Mouse (Mus musculus) mouse trophoblast stem cell (cell line): ENCODE measurements at regions not wholly inside any gene's neighbourhood (a gene's known extent, or its start where the extent isn't known, plus 50 kb on each side); places are given as distances from the start of the nearest gene placed in this dataset.

Experiments used
- in situ Hi-C, 2 experiments: fragments of 300-500 bp; cut with MseI, MboI; formaldehyde crosslinking; loops; 2 replicates in 1 of 2; 3 replicates in 1 of 2; pipeline ENCODE4 v1.15.1; 2025

DNA sequence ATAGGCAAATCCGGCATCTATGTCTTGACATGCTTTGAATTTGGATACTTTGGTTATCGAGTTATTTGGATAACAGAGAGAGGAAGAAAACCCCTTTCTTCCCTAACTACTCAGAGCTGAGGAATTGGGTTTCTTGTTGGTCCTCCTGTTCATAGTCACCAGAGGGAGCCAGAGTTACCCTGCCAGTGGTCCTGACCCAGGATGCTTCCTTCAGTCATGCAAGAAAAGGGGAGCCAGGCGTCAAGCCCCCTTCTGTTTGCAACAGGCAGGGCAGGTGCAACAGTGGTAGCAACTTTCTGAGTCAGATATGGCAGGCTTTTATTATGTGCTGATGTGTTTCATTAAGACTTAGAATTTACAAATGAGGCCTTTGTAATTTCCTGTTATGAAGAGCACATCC lies 101.4 kb upstream of the B430305J03Rik start:
- in situ Hi-C loops, result loop anchor here in 1 of 2 experiments (25.0 kb wide), 2 partner anchors 370 to 720 kb away; no protein-coding TSS in a partner anchor

DNA sequence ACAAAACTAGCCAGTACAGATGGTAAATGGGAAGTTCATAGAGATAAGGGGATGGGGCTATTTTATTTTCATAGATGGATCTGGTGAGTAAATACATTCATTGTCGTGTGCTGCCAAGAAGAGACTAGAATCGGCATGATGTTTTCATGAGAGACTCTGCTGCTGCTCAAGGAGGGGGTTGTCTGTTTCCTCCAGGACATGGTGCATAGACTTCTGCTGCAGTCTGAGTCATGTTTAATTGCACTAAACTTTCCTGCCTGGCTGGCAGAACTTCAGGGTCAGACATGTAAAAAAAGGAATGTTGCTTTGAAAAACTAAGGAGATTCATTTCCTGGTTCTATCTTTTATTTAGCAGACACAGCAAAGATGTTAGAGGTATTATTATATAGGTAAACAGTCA lies 100.9 kb upstream of the B430305J03Rik start:
- in situ Hi-C loops, result loop anchor here in 1 of 2 experiments (25.0 kb wide), 2 partner anchors 371 to 721 kb away; no protein-coding TSS in a partner anchor

DNA sequence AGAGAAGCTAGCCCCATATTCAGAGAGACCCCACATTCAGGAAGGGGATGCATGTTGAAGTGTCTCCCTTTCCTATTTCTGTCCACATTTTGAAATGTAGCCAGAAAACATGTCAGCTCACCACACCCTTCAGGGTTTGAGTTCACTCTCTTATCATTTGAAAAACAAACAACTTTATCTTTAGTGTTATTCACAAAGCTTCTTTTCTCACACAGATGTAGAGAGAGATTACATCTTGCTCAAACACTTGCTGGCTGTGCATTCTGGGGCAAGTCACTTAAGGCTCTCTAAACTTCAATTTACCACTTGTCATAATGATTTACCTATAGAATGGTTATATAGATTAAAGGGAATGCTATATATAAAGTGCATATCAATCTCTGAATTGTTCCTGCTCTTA lies 94.3 kb upstream of the B430305J03Rik start:
- in situ Hi-C loops, result loop anchor here in 1 of 2 experiments (25.0 kb wide), 2 partner anchors 377 to 727 kb away; no protein-coding TSS in a partner anchor

DNA sequence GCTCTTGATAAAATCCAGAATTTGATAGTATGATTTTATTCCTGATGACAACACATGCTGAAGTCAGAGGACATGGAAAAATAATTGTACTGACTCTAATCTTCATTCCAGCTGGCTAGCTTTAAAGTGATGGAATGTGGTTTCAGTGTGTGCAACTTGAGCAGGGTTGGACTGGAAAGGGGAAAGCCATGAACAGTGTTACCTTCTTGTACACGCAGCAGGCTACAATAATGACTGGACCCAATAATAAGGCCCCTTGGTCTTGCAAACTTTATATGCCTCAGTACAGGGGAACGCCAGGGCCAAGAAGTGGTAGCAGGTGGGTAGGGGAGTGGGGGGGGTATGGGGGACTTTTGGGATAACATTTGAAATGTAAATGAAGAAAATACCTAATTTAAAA lies 90.8 kb upstream of the B430305J03Rik start:
- in situ Hi-C loops, result loop anchor here in 1 of 2 experiments (25.0 kb wide), 2 partner anchors 381 to 731 kb away; no protein-coding TSS in a partner anchor

DNA sequence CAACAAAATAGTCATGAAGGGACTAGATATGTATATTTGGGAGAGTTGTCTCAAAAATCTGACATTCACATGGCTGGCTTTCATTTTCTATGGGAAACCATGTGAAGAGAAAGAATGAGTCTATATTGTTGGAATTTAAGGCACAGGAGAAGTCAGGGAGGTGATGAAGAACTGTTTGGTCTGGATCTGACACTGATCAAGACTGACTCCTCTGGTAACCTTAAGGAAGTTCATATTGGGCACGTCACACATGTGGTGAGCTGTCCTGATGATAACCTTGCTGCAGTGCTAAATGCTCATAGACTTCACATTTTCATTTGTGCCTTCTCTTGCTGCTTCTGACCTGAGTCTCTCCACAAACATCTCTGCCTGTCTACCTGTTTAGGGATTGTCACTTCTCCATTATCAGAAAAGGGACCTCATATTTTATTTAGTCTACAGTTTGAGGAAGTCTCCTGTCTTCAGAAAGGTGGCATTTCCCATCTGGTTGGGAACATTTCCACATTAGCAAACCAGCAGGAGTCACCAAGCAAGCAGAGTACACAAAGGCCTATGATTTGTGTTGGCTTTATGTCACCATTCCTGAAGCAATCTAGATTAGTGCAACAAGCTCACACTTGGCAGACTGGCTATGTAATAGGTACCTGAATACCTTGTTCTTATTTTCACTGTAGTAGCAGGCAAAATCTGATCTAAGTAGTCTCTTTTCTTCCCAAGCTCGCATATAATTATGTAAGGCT lies 76.4 kb upstream of the B430305J03Rik start:
- in situ Hi-C loops, result no loop called here

DNA sequence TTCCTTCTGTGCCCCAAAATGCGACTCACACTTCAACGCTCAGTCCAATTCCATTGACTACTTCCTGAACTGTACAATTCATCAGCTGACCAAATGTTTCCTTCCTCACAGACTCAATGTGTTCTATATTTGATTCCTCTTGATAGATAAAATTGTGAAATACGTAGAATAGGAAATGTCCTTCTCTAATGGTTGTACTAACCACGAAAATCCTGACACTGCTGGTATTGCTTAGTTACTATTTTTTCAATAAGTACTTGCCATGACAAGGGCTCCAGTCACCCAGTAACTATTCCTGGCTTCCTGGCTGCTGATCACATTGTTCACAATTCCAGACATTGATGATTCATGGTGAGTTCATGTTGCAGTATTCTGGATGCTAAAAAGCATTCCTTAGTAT lies 75.7 kb upstream of the B430305J03Rik start:
- in situ Hi-C loops, result no loop called here

DNA sequence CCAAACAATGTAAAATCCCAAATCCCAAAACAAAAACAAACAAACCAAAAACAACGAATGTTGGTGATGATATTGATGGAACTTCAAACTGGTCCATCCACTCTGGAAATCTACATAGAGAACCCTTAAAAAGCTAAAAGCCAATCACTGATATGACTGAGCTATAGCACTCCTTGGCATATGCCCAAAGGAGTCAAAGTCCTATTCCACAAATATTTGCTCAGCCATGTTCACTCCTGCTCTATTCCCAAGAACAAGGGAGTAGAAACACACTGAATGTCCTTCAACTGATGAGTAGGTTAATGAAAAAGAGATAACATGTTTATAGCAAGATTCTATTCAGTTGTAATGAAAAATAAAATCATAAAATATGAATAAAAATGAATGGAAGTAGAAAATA lies 63.0 kb upstream of the B430305J03Rik start:
- in situ Hi-C loops, result no loop called here

DNA sequence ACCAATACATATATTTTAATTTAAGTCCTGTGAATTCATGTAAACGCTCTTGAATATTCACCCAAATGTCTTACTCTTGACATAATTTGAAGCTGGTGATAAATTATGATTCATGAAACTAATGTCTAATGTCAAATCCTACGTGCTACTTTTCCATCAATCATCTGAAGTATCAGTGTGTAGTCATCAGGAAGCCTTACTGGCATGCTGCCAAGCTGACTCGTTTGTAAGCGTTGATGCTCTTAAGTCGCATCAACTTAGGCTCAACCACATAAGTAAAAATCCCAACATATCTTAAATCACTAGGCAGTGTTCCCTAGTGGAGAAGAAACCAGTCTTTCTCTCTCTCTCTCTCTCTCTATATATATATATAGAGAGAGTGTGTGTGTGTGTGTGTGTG lies 58.2 kb upstream of the B430305J03Rik start:
- in situ Hi-C loops, result no loop called here

DNA sequence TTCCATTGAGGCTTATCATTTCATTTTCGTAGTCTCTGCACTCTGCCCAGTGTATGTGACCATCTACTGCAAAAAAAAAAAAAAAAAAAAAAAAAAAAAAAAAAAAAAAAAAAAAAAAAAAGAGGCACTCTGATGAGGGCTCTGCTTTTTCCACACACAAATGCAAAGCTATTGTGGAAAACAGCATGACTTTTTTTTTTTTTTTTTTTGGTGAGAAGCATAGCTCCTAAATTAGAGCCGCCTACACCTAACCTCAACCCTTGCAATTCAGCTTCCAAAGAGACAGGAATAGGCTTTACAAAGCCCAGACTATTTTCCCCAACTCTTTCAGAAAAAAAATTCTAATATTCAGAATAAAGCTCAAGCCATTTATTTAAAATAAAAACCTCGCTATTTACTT lies 54.0 kb upstream of the B430305J03Rik start:
- in situ Hi-C loops, result no loop called here

DNA sequence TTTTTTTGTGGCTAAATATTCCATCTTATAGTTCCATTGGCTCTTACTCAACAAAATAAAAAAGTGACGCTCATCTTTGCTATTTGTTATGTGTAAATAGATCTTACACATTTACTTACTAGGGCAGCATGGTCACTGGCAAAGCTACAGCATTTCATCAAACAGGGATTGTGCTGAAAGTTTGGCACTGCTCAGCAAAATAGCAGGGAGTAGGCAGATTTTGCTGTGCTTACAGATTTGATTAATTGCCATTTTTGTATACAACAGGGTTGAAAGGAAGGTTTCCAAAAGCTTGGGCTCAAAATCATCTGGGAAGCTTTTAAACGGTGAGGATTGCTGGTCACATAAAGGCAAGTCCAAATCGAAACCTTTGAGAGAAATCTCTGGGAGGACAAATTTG lies 52.3 kb upstream of the B430305J03Rik start:
- in situ Hi-C loops, result no loop called here
